Mouse (Mus musculus) liver, embryonic 11.5 days (tissue): Measurements from ENCODE around the gene Kcna10. TPM values are rescaled to one million over a fixed set of nuclear protein-coding genes. Genes with fewer than 3 reads are reported as not detected.

Experiments
- ATAC-seq: fragments of 200-750 bp; cut with Nextera tagmentation; replicated peaks from 2 replicates; pipeline ENCODE4 v1.8.0; 2017; ENCODE audit warnings: moderate number of reproducible peaks, mild to moderate bottlenecking, moderate TSS enrichment, moderate library complexity; ENCODE audit not compliant: low FRiP score
- DNase-seq: peaks from one replicate; pipeline ENCODE4 v3.0.0-alpha.2; 2017; ENCODE audit warnings: low spot score
- H3K27ac ChIP-seq: fragments of 300-500 bp; sonication (generic); 2 replicates; pipeline ENCODE4 v1.5.1; 2014; ENCODE audit warnings: mild to moderate bottlenecking, low read depth, low read length, control low read depth
- H3K27me3 ChIP-seq: fragments of 300-500 bp; sonication (generic); replicated peaks from 2 replicates; pipeline ENCODE4 v1.6.1; 2014; ENCODE audit warnings: low read length, mixed read lengths; ENCODE audit not compliant: control insufficient read depth, insufficient read depth
- H3K36me3 ChIP-seq: fragments of 300-500 bp; sonication (generic); 2 replicates; pipeline ENCODE4 v1.6.1; 2014; ENCODE audit warnings: mild to moderate bottlenecking, low read length, moderate library complexity, mixed read lengths; ENCODE audit not compliant: control insufficient read depth, insufficient read depth
- H3K4me1 ChIP-seq: fragments of 300-500 bp; sonication (generic); replicated peaks from 2 replicates; pipeline ENCODE4 v1.6.1; 2014; ENCODE audit warnings: low read length, mixed read lengths; ENCODE audit not compliant: control insufficient read depth, insufficient read depth
- H3K4me2 ChIP-seq: fragments of 300-500 bp; sonication (generic); 2 replicates; pipeline ENCODE4 v1.6.1; 2014; ENCODE audit warnings: mild to moderate bottlenecking, control low read depth, moderate library complexity
- H3K4me3 ChIP-seq: fragments of 300-500 bp; sonication (generic); 2 replicates; pipeline ENCODE4 v1.5.1; 2014; ENCODE audit warnings: low read depth, low read length, control low read depth
- H3K9ac ChIP-seq: fragments of 300-500 bp; sonication (generic); 2 replicates; pipeline ENCODE4 v1.6.1; 2014; ENCODE audit warnings: low read depth, low read length, control low read depth
- H3K9me3 ChIP-seq: fragments of 300-500 bp; sonication (generic); 2 replicates; pipeline ENCODE4 v1.6.1; 2016; ENCODE audit warnings: low read length, inconsistent platforms, mixed read lengths; ENCODE audit not compliant: control insufficient read depth
- WGBS: fragments of 180-500 bp; shearing (Covaris S2); extraction: QIAGEN DNeasy Blood & Tissue Kit; methylation state at CpG from one replicate; pipeline ENCODE4 v1.1.7; 2014; 5-methylcytosine and 5-hydroxymethylcytosine counted together
- polyA plus RNA-seq: library from polyadenylated mRNA; unstranded; fragments of >200 nt; fragmentation: Nextera tagmentation; extraction: Ambion mirVana; gene quantifications from 2 replicates; pipeline ENCODE4 v1.2.1, GENCODE M21; 2014

The Kcna10 gene
- polyA plus RNA-seq, 1 experiment from 2014 or later = not detected

DNA sequence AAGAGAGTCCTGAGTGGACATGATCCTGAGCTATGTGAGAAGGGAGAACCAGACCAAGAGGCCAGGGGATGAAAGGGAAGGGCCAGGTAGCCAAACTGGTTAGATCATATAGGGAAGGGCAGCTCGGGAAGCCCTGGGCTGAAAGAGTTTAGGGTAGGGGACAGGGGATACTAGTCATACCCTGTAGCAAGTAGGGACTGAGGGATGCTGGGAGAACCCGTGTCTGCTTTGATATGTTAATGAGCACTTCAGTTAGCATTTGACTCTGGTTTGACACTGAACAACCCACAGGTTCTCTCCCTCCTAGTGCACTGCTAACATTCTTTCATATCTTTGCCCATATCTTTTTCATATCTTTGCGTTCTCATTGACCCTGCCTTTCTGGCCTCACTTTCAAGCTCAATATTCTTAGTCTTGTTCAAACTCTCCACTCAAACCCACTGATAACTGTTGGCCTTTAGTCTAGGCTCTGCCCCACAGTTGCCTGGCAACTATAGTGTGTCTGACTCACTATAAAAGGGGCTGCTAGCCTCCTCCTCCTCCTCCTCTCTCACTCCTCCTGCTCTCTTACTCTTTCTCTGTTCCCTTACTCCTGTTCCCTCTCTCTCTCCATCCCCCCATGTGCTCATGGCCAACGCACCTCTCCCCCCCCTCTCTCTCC lies 23.8 kb downstream of the Kcna10 start:
- Histone ChIP-seq H3K27me3 (0 out of 2 replicates have a peak, but pooled peaks cover 3% of the 10 kb centered on the region), H3K4me3 (no peak overlapping the region), H3K4me1 (no peaks in the 10 kb centered on the region), H3K9ac (no peak overlapping the region), H3K36me3 (no peaks in the 10 kb centered on the region), H3K9me3 (no peaks in the 10 kb centered on the region), H3K27ac (no peak overlapping the region), H3K4me2 (no peak overlapping the region)
- DNase-seq (no peak), ATAC-seq (no peak)
- 43% methylated on average over 4 of the region's 4 CpGs for WGBS

DNA sequence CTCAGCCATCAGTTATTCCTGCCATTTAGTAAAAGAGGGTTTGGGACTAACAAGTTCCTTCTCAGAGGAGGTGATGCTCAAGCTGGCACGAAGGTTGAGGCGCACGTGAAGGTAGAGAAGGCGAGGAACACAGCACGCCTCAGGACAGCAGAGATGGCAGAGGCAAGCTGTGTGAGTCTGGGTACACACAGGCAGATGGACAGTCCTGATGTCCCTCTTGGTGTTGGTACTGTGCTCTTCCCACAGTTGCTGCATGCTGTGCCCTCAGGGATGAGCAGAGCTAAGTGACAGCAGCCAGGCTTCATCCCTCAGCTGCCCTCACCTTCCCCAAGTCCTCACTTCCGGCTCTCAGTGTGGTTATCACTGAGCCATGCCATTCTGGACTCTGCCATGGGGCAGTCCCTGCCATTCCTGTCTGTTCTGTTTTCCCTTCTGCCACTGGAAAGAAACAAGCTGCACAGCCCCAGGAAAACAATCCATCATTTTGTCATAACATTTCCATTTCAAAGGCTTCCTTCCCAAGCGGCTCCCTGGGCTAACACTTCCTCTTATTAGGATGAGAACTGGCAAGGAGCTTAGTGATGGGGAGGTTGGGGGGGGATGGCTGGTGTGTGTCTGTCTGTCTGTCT lies 24.9 kb downstream of the Kcna10 start:
- ATAC-seq (no peak), DNase-seq (no peak)
- no peaks in the 10 kb centered on the region for H3K36me3 ChIP-seq
- 0 out of 2 replicates have a peak, but pooled peaks cover 3% of the 10 kb centered on the region for H3K27me3 ChIP-seq
- no peak overlapping the region for H3K4me3 ChIP-seq
- no peak overlapping the region for H3K4me2 ChIP-seq
- 58% methylated on average over 7 of the region's 7 CpGs for WGBS
- no peaks in the 10 kb centered on the region for H3K9me3 ChIP-seq
- H3K4me1 ChIP-seq = no peaks in the 10 kb centered on the region
- no peak overlapping the region for H3K27ac ChIP-seq
- no peak overlapping the region for H3K9ac ChIP-seq

DNA sequence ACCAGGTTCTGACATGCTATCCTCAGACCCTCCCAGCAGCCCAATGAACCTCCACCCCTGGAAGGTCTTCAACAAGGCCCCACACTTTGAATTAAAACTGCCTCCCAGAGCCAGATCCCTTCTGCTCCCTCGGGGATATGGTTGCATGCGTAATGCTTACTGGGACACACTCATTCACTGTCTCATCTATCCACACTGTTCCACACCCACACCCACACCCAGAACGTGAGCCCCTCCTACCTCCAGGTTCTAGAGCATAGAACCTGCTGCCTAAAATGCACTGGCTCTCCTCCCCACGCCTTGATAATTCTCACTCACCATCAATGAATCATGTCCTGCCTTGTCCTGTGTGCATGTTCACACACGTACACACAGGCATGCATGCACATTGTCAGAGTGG lies 31.8 kb downstream of the Kcna10 start:
- Histone ChIP-seq H3K9me3 (no peaks in the 10 kb centered on the region), H3K27ac (no peak overlapping the region), H3K36me3 (no peaks in the 10 kb centered on the region), H3K4me3 (no peak overlapping the region), H3K9ac (no peak overlapping the region), H3K4me2 (no peak overlapping the region), H3K4me1 (no peaks in the 10 kb centered on the region), H3K27me3 (no peaks in the 10 kb centered on the region)
- 77% methylated on average over 5 of the region's 5 CpGs for WGBS
- ATAC-seq (no peak), DNase-seq (no peak)

DNA sequence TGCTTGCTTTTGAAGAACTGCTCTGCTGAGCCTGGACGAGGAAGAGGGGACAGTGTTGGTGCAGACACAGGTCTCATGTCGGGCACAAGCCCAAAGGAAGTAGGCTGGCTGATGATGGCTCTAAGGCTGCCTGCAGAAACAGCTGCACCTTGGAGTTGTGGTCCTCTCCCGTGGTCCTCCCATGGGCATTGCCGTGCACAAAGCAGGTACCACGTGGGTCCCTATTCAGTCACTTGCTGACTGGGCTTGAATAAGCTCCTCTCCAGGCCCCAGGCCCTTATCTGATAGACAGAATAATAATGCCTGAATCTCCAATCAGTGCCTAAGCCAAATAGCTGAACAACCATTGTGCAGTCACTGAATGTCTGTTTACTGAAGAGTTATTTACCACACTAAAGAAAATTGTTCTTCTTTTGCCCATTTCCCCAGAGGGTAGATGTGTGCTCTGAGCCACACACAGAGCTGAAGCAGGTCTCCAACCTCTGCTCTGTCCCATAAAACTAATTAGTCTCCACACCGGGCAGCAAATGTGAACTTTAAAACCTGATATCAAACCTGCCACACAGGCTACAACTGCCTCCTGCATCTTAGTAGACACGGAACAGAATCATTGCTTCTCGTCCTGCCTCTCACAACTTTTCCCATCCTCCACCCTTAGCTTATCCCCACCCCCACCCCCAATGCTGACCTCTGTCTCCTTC lies 33.7 kb downstream of the Kcna10 start:
- Histone ChIP-seq H3K27me3 (no peaks in the 10 kb centered on the region), H3K4me3 (no peak overlapping the region), H3K4me2 (no peak overlapping the region), H3K4me1 (no peaks in the 10 kb centered on the region), H3K27ac (no peak overlapping the region), H3K36me3 (no peaks in the 10 kb centered on the region), H3K9ac (no peak overlapping the region), H3K9me3 (no peaks in the 10 kb centered on the region)
- DNase-seq = no peak
- ATAC-seq = no peak
- 67% methylated on average over 8 of the region's 8 CpGs for WGBS

DNA sequence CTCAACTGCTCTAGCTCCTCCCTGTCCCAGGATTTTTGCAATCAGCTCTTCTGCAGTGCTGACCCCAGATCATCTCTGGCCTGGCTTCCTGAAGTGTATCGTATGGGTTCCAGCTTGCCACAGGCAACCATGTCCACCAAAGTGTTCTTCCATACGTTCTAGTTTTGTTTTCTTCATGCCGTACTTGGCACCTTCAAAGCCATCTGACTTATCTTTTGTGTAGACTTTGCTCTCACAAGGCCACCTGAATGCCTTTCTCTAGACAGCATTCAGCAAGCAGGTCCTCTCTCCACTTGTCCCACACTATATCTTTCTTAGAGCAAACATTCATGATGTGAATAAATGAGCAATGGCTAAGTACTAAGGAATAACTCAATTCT lies 34.2 kb downstream of the Kcna10 start:
- H3K36me3 ChIP-seq = no peaks in the 10 kb centered on the region
- H3K4me1 ChIP-seq = no peaks in the 10 kb centered on the region
- H3K9me3 ChIP-seq = no peaks in the 10 kb centered on the region
- no peak for ATAC-seq
- no peak overlapping the region for H3K27ac ChIP-seq
- 76% methylated on average over 3 of the region's 3 CpGs for WGBS
- DNase-seq = no peak
- no peak overlapping the region for H3K4me3 ChIP-seq
- no peak overlapping the region for H3K4me2 ChIP-seq
- H3K9ac ChIP-seq = no peak overlapping the region
- no peaks in the 10 kb centered on the region for H3K27me3 ChIP-seq

DNA sequence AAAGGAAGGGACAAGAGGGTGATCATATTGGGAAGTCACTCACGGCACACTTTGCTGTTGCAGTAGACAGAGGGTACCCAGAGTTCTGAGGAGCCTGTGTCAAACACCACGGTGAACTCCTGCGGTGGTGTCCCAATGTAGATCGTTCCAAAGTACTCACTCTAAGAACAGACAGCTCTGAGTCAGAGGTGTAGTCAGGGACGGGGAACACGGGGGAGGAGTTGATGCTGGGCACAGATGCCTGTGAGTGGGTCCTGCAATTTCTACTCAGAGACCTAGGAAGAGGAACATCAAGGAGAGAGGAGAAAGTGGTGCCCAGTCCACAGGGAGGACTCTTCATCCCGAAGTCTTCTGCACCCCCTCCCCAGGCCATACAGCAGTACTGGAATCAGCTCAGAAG lies 35.7 kb downstream of the Kcna10 start:
- WGBS = 84% methylated on average over 7 of the region's 7 CpGs
- Histone ChIP-seq H3K4me2 (no peak overlapping the region), H3K27me3 (no peaks in the 10 kb centered on the region), H3K36me3 (no peaks in the 10 kb centered on the region), H3K27ac (no peak overlapping the region), H3K4me1 (no peaks in the 10 kb centered on the region), H3K9ac (no peak overlapping the region), H3K4me3 (no peak overlapping the region), H3K9me3 (no peaks in the 10 kb centered on the region)
- DNase-seq (no peak), ATAC-seq (no peak)

DNA sequence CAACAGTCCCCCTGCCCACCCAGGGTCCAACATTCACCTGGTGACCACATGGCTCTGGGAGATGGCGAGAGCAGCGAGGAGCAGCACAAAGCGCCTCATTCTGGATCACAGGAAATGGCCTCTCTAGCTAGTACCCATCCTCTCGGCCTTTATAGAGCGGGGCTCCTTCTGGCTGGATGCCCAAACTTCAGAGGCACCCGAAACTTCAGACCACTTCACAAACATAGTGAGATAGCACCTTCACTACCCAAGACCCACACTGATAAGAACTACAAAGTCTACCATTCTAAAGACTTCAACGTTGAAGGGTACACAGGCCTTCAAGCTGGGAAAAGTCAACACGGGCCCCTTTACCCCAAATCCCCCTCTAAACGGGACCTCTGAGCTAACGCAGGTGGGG lies 38.8 kb downstream of the Kcna10 start, which contains the start of gene Cym:
Cym (minus strand) TSS at position 125 of the 400 bp plus-strand sequence.
- no peak within 1 kb of the TSS for H3K27ac ChIP-seq
- H3K9ac ChIP-seq = no peak within 1 kb of the TSS
- H3K36me3 ChIP-seq = no peaks in the 10 kb centered on the region
- DNase-seq = no peak
- H3K4me3 ChIP-seq = no peak within 1 kb of the TSS
- ATAC-seq = no peak
- 72% methylated on average over 10 of the region's 10 CpGs for WGBS
- H3K9me3 ChIP-seq = no peaks in the 10 kb centered on the region
- H3K4me2 ChIP-seq = no peak within 1 kb of the TSS
- H3K27me3 ChIP-seq = no peaks in the 10 kb centered on the region
- no peaks in the 10 kb centered on the region for H3K4me1 ChIP-seq

DNA sequence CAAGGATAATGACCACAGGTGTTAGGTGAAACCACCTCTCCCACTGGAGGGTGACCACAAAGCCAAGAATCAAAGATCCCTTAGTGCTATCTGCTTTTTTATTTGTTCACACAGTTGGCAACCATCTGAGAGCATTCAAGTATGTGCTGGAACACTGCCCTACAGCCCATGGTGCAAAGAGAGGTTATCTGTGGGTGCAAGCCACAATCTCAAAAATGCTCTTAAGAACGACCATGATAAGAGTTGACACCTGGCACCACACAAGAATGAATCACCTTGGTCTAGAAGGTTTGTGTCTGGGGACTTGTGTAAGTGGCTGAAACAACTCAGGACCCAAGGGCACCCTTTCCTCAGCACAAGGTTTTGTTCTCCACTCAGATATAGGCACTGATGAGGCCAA lies 40.4 kb downstream of the Kcna10 start:
- 29% methylated on average over 1 of the region's 1 CpGs for WGBS
- H3K4me2 ChIP-seq = no peak overlapping the region
- no peak overlapping the region for H3K4me3 ChIP-seq
- no peaks in the 10 kb centered on the region for H3K36me3 ChIP-seq
- DNase-seq = no peak
- H3K4me1 ChIP-seq = no peaks in the 10 kb centered on the region
- H3K27ac ChIP-seq = no peak overlapping the region
- no peaks in the 10 kb centered on the region for H3K9me3 ChIP-seq
- H3K27me3 ChIP-seq = no peaks in the 10 kb centered on the region
- H3K9ac ChIP-seq = no peak overlapping the region
- no peak for ATAC-seq
